Mouse (Mus musculus): Measurements from ENCODE around the gene Coro7.
"Not testable (repeated sequence)": the region's sequence is repeated elsewhere in the genome, so short reads cannot be mapped to it uniquely, and the experiment has no call there.

Coro7 gene

GRCm38 (mm10) chr16:4595527-4595963 is 84.0 kb downstream of the Coro7 start:
- DNase-seq (ENCODE audit: low spot score in 2 of 2) = no peak

GRCm38 (mm10) chr16:4594814-4595526 is 84.6 kb downstream of the Coro7 start:
- DNase-seq (ENCODE audit: low spot score in 2 of 2) = no peak

- no peak for DNase-seq (ENCODE audit: low spot score in 2 of 2)
Observed at GRCm38 (mm10) chr16:4593971-4594813, 85.4 kb downstream of the Coro7 start, which contains the start of gene Glis2. Glis2 (plus strand) TSS chr16:4594713.

- no peak for DNase-seq (ENCODE audit: low spot score in 2 of 2)
Observed at GRCm38 (mm10) chr16:4592909-4593875, 86.4 kb downstream of the Coro7 start.

- DNase-seq (ENCODE audit: low spot score in 2 of 2) = no peak
Observed at GRCm38 (mm10) chr16:4590236-4590635, 89.3 kb downstream of the Coro7 start.

- no peak for DNase-seq (ENCODE audit: low spot score in 2 of 2)
Observed at GRCm38 (mm10) chr16:4587516-4588210, 91.9 kb downstream of the Coro7 start.

- peak; percentile 81 to 86 for DNase-seq (ENCODE audit: low spot score in 2 of 2)
Observed at GRCm38 (mm10) chr16:4586531-4587123, 93.0 kb downstream of the Coro7 start.

- no peak for DNase-seq (ENCODE audit: low spot score in 2 of 2)
Observed at GRCm38 (mm10) chr16:4585642-4586530, 93.7 kb downstream of the Coro7 start.

- no peak for DNase-seq (ENCODE audit: low spot score in 2 of 2)
Observed at GRCm38 (mm10) chr16:4584438-4584837, 95.1 kb downstream of the Coro7 start.

GRCm38 (mm10) chr16:4583807-4584206 is 95.8 kb downstream of the Coro7 start:
- no peak for DNase-seq (ENCODE audit: low spot score in 2 of 2)

GRCm38 (mm10) chr16:4581179-4581578 is 98.4 kb downstream of the Coro7 start:
- DNase-seq (ENCODE audit: low spot score in 2 of 2) = not testable (repeated sequence)

GRCm38 (mm10) chr16:4578630-4579029 is 100.9 kb downstream of the Coro7 start:
- no peak for DNase-seq (ENCODE audit: low spot score in 2 of 2)

GRCm38 (mm10) chr16:4576873-4577272 is 102.7 kb downstream of the Coro7 start:
- DNase-seq (ENCODE audit: low spot score in 2 of 2) = no peak
